Mouse (Mus musculus) gastrocnemius, postnatal 10 days (tissue): ENCODE data around the gene Gm49378. TPM values are rescaled to one million over a fixed set of nuclear protein-coding genes. Genes with fewer than 3 reads are reported as not detected.

Experiments
- DNase-seq: peaks from one replicate; pipeline ENCODE4 v3.0.0; 2021; ENCODE audit warnings: mixed read lengths
- total RNA-seq, 2 experiments: library from RNA; stranded (reverse); gene quantifications; 2 replicates each; pipeline ENCODE4 v1.2.3; 2021

Gm49378 gene
- total RNA-seq, 2 experiments from 2014 or later = 1.1 to 2.7 TPM

GRCm38 (mm10) chr14:55629312-55629711 is 8.4 kb downstream of the Gm49378 start:
- DNase-seq = peak; percentile 58

GRCm38 (mm10) chr14:55628077-55628827 is 9.4 kb downstream of the Gm49378 start:
- DNase-seq = no peak

GRCm38 (mm10) chr14:55618486-55619195 is 19.1 kb downstream of the Gm49378 start:
- DNase-seq = no peak

- DNase-seq = no peak
Observed at GRCm38 (mm10) chr14:55617822-55618221, 19.9 kb downstream of the Gm49378 start, which contains the start of gene Rec8. Rec8 (plus strand) TSS chr14:55618037.

GRCm38 (mm10) chr14:55616844-55617243 is 20.9 kb downstream of the Gm49378 start:
- DNase-seq = no peak

GRCm38 (mm10) chr14:55615876-55616275 is 21.8 kb downstream of the Gm49378 start:
- no peak for DNase-seq

- no peak for DNase-seq
Observed at GRCm38 (mm10) chr14:55614565-55615178, 23.0 kb downstream of the Gm49378 start.

- DNase-seq = no peak
Observed at GRCm38 (mm10) chr14:55613346-55613745, 24.3 kb downstream of the Gm49378 start.

- DNase-seq = no peak
Observed at GRCm38 (mm10) chr14:55608339-55608738, 29.4 kb downstream of the Gm49378 start.

- DNase-seq = no peak
Observed at GRCm38 (mm10) chr14:55605743-55606459, 31.8 kb downstream of the Gm49378 start.

- no peak for DNase-seq
Observed at GRCm38 (mm10) chr14:55604823-55605222, 32.9 kb downstream of the Gm49378 start.

GRCm38 (mm10) chr14:55603633-55604576 is 33.8 kb downstream of the Gm49378 start:
- peak; percentile 82 for DNase-seq

- DNase-seq = no peak
Observed at GRCm38 (mm10) chr14:55603271-55603632, 34.4 kb downstream of the Gm49378 start, which contains the start of gene Irf9. Irf9 (plus strand) TSS chr14:55603571.

GRCm38 (mm10) chr14:55598521-55599390 is 38.9 kb downstream of the Gm49378 start:
- no peak for DNase-seq

GRCm38 (mm10) chr14:55596036-55596690 is 41.5 kb downstream of the Gm49378 start:
- DNase-seq = no peak

- DNase-seq = no peak
Observed at GRCm38 (mm10) chr14:55592226-55592625, 45.5 kb downstream of the Gm49378 start.

GRCm38 (mm10) chr14:55591331-55591891 is 46.3 kb downstream of the Gm49378 start, which contains the start of gene Rnf31:
Rnf31 (plus strand) TSS chr14:55591708.
- peak; percentile 88 for DNase-seq

- DNase-seq = peak; percentile 88
Observed at GRCm38 (mm10) chr14:55590748-55591330, 46.9 kb downstream of the Gm49378 start, which contains the start of gene Psme2. Psme2 (minus strand) TSS chr14:55591113.
